Mouse (Mus musculus) cerebellum, adult 2 months (tissue): ENCODE measurements around the gene Ebf1. TPM values are rescaled to one million over a fixed set of nuclear protein-coding genes. Genes with fewer than 3 reads are reported as not detected.
A peak's percentile ranks its signal among the peaks of the same experiment; 100 is the strongest.

Experiments
- DNase-seq, 2 experiments: peaks; one replicate each; pipeline ENCODE4 v3.0.0; 2021
- H3K27ac ChIP-seq: fragments of 200-500 bp; 2 replicates; pipeline ENCODE4 v1.5.1; 2012; ENCODE audit warnings: low read length, control low read depth, inconsistent platforms; ENCODE audit not compliant: insufficient read depth
- H3K27me3 ChIP-seq: fragments of 200-500 bp; 2 replicates; pipeline ENCODE4 v1.6.1; 2012; ENCODE audit warnings: inconsistent platforms, mild to moderate bottlenecking, low read length, moderate library complexity; ENCODE audit not compliant: control insufficient read depth, insufficient read depth
- H3K4me1 ChIP-seq: fragments of 200-500 bp; 2 replicates; pipeline ENCODE4 v1.6.1; 2011; ENCODE audit warnings: low read length; ENCODE audit not compliant: control insufficient read depth, insufficient read depth
- H3K4me3 ChIP-seq: fragments of 200-500 bp; replicated peaks from 2 replicates; pipeline ENCODE3; 2011; ENCODE audit warnings: mild to moderate bottlenecking, low read depth, low read length, control low read depth; ENCODE audit not compliant: insufficient read depth
- CTCF ChIP-seq: fragments of 200-500 bp; IDR thresholded peaks from 2 replicates; pipeline ENCODE4 v1.5.1; 2011; ENCODE audit warnings: low read depth, mild to moderate bottlenecking, control low read depth, low read length, moderate library complexity, borderline replicate concordance; ENCODE audit not compliant: insufficient read depth
- POLR2A ChIP-seq: fragments of 200-500 bp; IDR thresholded peaks from 2 replicates; pipeline ENCODE4 v1.6.1; 2011; ENCODE audit warnings: low read length, control low read depth, borderline replicate concordance; ENCODE audit not compliant: insufficient read depth
- WGBS: fragments of 180-500 bp; shearing (Covaris S2); methylation state at CpG from one replicate; pipeline ENCODE4 v1.1.7; 2018; 5-methylcytosine and 5-hydroxymethylcytosine counted together
- polyA plus RNA-seq: library from polyadenylated mRNA; depleted of rRNA; stranded (reverse); fragments of >200 nt; gene quantifications from 2 replicates; pipeline ENCODE4 v1.2.3, GENCODE M21; 2012

Ebf1 gene
- polyA plus RNA-seq, 1 experiment = 24.9 TPM

DNA sequence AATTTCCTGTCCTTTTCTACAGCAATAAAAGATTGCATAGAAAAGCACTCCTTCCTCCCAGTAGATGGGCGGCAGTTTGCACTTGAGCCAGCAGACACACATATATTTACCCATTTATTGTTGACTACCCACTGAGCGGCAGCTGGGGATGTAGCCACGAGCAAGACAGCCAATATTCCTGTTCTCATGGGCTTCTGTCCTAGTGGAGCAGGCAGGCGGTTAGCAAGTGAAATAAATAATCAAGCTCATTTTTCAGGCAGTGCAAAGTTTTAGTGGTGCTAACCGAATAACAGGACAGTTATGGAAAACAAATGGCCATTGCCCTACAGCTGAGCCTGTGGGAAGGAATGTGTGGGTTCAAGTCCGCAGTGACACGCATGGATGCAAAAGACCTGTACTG lies 196.4 kb downstream of the Ebf1 start:
- 58% methylated on average over 7 of the region's 7 CpGs for WGBS
- Histone ChIP-seq H3K4me1 (no peaks in the 10 kb centered on the region), H3K27ac (no peak overlapping the region), H3K27me3 (no peaks in the 10 kb centered on the region), H3K4me3 (no peak overlapping the region)
- TF ChIP-seq POLR2A (no peak), CTCF (no peak)
- DNase-seq = no peak

- Histone ChIP-seq H3K4me1 (no peaks in the 10 kb centered on the region), H3K27me3 (no peaks in the 10 kb centered on the region), H3K4me3 (no peak overlapping the region), H3K27ac (no peak overlapping the region)
- WGBS = 65% methylated on average over 5 of the region's 5 CpGs
- no peak for TF ChIP-seq CTCF
- TF ChIP-seq POLR2A = no peak
- no peak for DNase-seq
Observed at GRCm38 (mm10) chr11:44814847-44815246, 197.7 kb downstream of the Ebf1 start.

DNA sequence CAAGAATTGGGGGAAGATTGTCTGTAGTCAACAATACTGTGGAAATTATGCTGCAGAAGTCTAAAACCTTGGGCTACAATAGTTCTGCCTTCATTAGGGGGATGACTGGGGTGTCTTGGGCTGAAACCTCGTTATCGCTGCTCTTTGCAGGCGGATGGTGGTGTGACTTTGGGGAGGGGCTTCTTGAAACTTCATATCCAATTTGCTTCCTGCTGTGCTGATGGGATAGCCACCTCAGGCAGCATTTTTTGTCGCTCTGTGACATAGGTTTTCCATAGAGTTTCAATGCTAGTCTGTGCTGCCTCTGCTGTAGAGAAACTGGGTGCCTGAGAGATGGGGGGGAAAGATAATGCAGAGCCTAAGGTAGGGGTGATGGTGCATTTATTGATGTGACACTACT lies 198.9 kb downstream of the Ebf1 start:
- TF ChIP-seq CTCF (no peak), POLR2A (no peak)
- Histone ChIP-seq H3K27me3 (no peaks in the 10 kb centered on the region), H3K4me1 (no peaks in the 10 kb centered on the region), H3K4me3 (no peak overlapping the region), H3K27ac (no peak overlapping the region)
- 74% methylated on average over 4 of the region's 4 CpGs for WGBS
- DNase-seq = no peak

GRCm38 (mm10) chr11:44822312-44822711 lies 205.2 kb downstream of the Ebf1 start:
- TF ChIP-seq CTCF (no peak), POLR2A (no peak)
- DNase-seq = no peak
- H3K27ac ChIP-seq = no peak overlapping the region

DNA sequence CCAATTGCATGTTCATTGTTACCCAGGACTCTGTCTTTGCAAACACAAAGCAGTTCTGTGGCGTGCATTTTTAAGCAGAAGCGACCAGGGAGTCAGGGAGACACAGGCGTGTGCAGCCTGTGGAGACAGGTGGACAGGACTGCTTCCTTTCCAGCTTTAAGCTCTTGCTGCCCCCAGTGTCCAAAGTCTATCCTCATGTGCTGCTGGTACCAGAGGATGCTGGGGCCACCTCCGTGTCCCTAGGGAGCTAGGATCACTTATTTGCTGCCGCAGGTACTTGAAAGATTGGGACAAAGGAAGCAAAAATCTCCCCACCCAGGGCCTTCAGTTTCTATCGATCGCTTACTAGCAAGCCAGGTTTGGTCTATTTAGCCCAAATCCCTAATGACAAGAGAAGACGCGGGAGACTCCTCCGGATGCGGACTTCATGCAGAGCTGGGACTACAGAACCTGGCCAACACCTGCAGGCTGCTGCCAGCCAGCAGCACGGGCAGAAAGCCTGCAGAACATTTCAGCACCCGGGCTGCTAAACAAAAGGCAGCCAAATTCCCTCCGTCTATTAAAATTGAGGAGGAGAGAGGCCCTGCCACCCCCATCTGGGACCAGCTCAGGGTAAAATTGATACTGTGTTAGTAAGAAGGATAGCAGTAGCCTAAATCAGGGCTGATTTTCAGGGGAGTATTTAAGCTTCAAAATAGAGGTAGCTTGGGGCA lies 215.3 kb downstream of the Ebf1 start:
- 25% methylated on average over 14 of the region's 14 CpGs for WGBS
- Histone ChIP-seq H3K4me1 (no peaks in the 10 kb centered on the region), H3K4me3 (no peak overlapping the region), H3K27ac (no peak overlapping the region), H3K27me3 (no peaks in the 10 kb centered on the region)
- peak; percentile 33 to 39 for DNase-seq
- peak; percentile 30; the same call in 1 of the 2 replicates for TF ChIP-seq CTCF
- no peak for TF ChIP-seq POLR2A

More at GRCm38 (mm10) chr11:44822312-44822711, 205.2 kb downstream of the Ebf1 start:
- Histone ChIP-seq H3K4me1 (no peaks in the 10 kb centered on the region), H3K27me3 (no peaks in the 10 kb centered on the region), H3K4me3 (no peak overlapping the region)

DNA sequence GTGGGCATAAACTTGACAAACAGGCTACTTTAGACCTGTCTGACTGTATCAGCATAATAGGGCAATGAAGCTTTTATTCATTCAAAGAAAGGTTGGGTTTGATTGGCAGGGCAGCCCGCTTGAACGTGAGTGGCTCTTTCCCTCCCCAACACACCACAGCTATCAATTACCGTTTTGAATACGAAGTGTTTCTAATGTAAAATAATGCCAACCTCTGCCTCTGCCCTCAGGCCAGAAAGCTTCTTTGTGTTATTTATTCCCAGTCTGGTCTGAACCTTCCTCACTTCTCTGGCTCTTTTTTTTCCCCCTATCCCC lies 215.8 kb downstream of the Ebf1 start:
- no peak overlapping the region for H3K27ac ChIP-seq
- DNase-seq = no peak
- no peak for TF ChIP-seq CTCF
- no peak for TF ChIP-seq POLR2A
- no peak overlapping the region for H3K4me3 ChIP-seq
- H3K4me1 ChIP-seq = no peaks in the 10 kb centered on the region
- H3K27me3 ChIP-seq = no peaks in the 10 kb centered on the region
- 53% methylated on average over 4 of the region's 4 CpGs for WGBS

- H3K27ac ChIP-seq = no peak overlapping the region
Observed at GRCm38 (mm10) chr11:44833351-44833996, 216.4 kb downstream of the Ebf1 start.

DNA sequence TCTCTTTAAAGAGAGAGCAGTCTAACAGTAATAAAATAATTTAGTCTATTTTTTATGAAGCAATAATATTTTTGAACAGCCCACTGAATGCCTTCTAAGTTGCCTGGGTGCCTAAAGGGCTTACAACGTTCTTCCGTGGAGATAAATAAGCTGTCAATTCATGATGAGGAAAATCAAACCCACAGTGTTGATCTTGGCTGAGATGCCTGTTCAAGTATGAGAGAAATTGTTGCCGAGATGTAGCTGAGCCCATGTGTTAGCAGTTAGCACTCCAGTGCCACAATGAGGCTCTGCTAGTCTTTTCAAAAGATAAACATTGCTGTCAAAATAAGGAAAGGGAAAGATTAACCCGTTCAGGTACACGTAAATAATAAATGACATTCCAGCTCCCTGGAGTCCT lies 218.0 kb downstream of the Ebf1 start:
- TF ChIP-seq POLR2A (no peak), CTCF (no peak)
- no peak overlapping the region for H3K27ac ChIP-seq
- no peak for DNase-seq
- no peaks in the 10 kb centered on the region for H3K4me1 ChIP-seq
- H3K27me3 ChIP-seq = no peaks in the 10 kb centered on the region
- no peak overlapping the region for H3K4me3 ChIP-seq
- 67% methylated on average over 5 of the region's 5 CpGs for WGBS

More at GRCm38 (mm10) chr11:44833351-44833996, 216.4 kb downstream of the Ebf1 start:
- peak; percentile 24 to 40 for DNase-seq
- no peaks in the 10 kb centered on the region for H3K27me3 ChIP-seq
- 55% methylated on average over 18 of the region's 18 CpGs for WGBS
- no peak overlapping the region for H3K4me3 ChIP-seq
- no peak for TF ChIP-seq POLR2A
- TF ChIP-seq CTCF = no peak
- no peaks in the 10 kb centered on the region for H3K4me1 ChIP-seq
